Mouse (Mus musculus) kidney, embryonic 14.5 days (tissue): ENCODE data around the gene Cpt1c. TPM values are rescaled to one million over a fixed set of nuclear protein-coding genes. Genes with fewer than 3 reads are reported as not detected.
A peak's percentile ranks its signal among the peaks of the same experiment; 100 is the strongest.

Experiments used
- ATAC-seq: fragments of 200-750 bp; cut with Nextera tagmentation; 2 replicates; pipeline ENCODE4 v1.8.0; 2017; ENCODE audit warnings: moderate number of reproducible peaks, mild to moderate bottlenecking, moderate TSS enrichment, moderate library complexity; ENCODE audit not compliant: low FRiP score, low TSS enrichment
- H3K27ac ChIP-seq: fragments of 300-500 bp; sonication (generic); 2 replicates; pipeline ENCODE4 v1.5.1; 2014; ENCODE audit warnings: low read depth, mild to moderate bottlenecking, low read length, moderate library complexity, mixed read lengths
- H3K27me3 ChIP-seq: fragments of 300-500 bp; sonication (generic); 2 replicates; pipeline ENCODE4 v1.6.1; 2014; ENCODE audit warnings: mild to moderate bottlenecking, low read length; ENCODE audit not compliant: control insufficient read depth, insufficient read depth
- H3K36me3 ChIP-seq: fragments of 300-500 bp; sonication (generic); 2 replicates; pipeline ENCODE4 v1.6.1; 2014; ENCODE audit warnings: low read length, mixed read lengths; ENCODE audit not compliant: control insufficient read depth, insufficient read depth
- H3K4me1 ChIP-seq: fragments of 300-500 bp; sonication (generic); 2 replicates; pipeline ENCODE4 v1.6.1; 2014; ENCODE audit warnings: low read length, mixed read lengths; ENCODE audit not compliant: control insufficient read depth, insufficient read depth
- H3K4me2 ChIP-seq: fragments of 300-500 bp; sonication (generic); replicated peaks from 2 replicates; pipeline ENCODE4 v1.6.1; 2014; ENCODE audit warnings: low read depth, mild to moderate bottlenecking, low read length
- H3K4me3 ChIP-seq: fragments of 300-500 bp; sonication (generic); 2 replicates; pipeline ENCODE4 v1.5.1; 2014; ENCODE audit warnings: mild to moderate bottlenecking, low read length
- H3K9ac ChIP-seq: fragments of 300-500 bp; sonication (generic); 2 replicates; pipeline ENCODE4 v1.6.1; 2014; ENCODE audit warnings: low read depth, mild to moderate bottlenecking, low read length, moderate library complexity
- H3K9me3 ChIP-seq: fragments of 300-500 bp; sonication (generic); 2 replicates; pipeline ENCODE4 v1.6.1; 2016; ENCODE audit warnings: low read length; ENCODE audit not compliant: control insufficient read depth
- WGBS: fragments of 180-500 bp; shearing (Covaris S2); extraction: QIAGEN DNeasy Blood & Tissue Kit; methylation state at CpG from one replicate; pipeline ENCODE4 v1.1.7; 2014; 5-methylcytosine and 5-hydroxymethylcytosine counted together
- polyA plus RNA-seq: library from polyadenylated mRNA; unstranded; fragments of >200 nt; fragmentation: Nextera tagmentation; extraction: Ambion mirVana; gene quantifications from 2 replicates; pipeline ENCODE4 v1.2.1, GENCODE M21; 2014

The Cpt1c gene
- polyA plus RNA-seq, 1 experiment from 2014 or later = 19.2 TPM

DNA sequence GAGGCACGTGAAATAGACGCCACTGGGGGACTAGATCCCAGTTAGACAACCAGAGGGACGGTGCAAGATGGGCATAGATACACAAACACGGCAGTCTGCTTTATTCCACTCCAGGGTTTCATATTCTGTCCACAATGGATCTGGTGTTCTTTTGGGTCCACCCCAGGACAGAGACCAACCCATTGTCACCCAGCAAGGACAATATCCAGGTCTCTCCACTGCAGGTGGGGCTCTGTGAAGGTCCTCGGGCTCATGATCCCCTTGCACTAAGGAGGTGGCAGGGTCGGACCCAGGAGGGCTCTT lies 417 bp upstream of the Cpt1c start:
- Histone ChIP-seq H3K9ac (peak overlapping the region; percentile 25; the same call in 1 of the 2 replicates), H3K9me3 (no peaks in the 10 kb centered on the region), H3K4me2 (peak overlapping the region; percentile 49; the same call in 1 of the 2 replicates), H3K4me3 (peak overlapping the region; percentile 7; the same call in 1 of the 2 replicates), H3K36me3 (peaks cover 45% of the 10 kb centered on the region), H3K27ac (peak overlapping the region; percentile 59), H3K4me1 (peaks cover 14% of the 10 kb centered on the region; the same call in 1 of the 2 replicates), H3K27me3 (no peaks in the 10 kb centered on the region)
- no peak for ATAC-seq
- 22% methylated on average over 6 of the region's 6 CpGs for WGBS

DNA sequence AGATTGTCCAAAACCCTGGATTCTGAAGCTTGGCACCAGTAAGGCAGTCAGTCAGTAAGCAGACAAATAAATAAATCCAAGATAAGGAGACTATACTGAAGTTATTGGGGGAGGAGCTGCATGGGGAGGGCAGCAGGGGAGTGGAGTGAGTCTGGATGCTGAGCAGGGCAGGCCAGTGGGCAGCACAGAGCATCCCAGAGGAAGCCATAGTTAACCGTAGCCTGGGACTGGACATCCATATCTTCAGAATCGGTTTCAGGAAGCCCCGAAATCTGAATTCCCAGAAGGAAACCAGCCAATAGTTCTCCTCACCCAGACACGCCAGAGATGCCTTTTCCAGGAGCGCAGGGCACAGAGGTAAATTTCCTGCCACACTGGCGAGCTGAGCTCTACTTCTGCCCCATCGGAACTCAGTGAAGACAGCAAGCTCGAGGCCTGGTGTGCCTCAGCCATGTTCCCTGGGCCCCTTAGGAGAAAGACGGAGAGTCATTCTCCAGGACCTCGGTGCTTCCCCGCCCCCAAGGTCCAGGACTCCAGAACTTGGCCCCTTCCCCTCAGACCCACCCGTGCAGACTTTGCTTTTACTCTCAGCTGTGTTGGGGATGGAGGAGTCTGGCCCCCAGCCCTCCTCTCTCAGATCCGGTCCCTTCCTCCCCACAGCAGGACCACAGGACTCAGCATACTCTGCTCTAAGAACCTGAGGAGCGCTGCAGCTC lies 1.1 kb downstream of the Cpt1c start:
- Histone ChIP-seq H3K4me2 (peak overlapping the region; percentile 49), H3K27me3 (no peaks in the 10 kb centered on the region), H3K27ac (peak overlapping the region; percentile 24; the same call in 1 of the 2 replicates), H3K4me1 (peaks cover 19% of the 10 kb centered on the region), H3K9ac (peak overlapping the region; percentile 46), H3K36me3 (peaks cover 30% of the 10 kb centered on the region), H3K4me3 (peak overlapping the region; percentile 41), H3K9me3 (no peaks in the 10 kb centered on the region)
- 42% methylated on average over 14 of the region's 14 CpGs for WGBS
- no peak for ATAC-seq

DNA sequence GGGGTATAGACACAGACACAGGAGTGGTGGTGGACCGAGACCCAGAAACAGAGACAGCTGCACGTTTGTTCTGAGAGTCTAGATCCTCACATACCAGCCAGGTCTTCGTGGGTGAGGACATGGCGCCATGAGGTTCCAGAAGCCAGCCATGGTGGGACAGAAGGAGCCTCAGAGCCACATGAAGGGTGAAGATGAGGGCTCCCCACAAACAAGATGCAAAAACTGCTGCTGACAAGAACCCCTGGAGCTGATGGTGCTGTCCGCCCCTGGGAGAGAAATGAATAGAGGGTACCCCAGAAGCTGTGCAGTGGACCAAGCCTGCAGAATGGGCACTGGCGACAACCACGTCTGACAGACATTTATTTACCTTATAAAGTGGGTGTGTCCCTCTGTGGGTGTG lies 3.5 kb downstream of the Cpt1c start:
- 69% methylated on average over 7 of the region's 7 CpGs for WGBS
- peak overlapping the region; percentile 41 for H3K4me2 ChIP-seq

DNA sequence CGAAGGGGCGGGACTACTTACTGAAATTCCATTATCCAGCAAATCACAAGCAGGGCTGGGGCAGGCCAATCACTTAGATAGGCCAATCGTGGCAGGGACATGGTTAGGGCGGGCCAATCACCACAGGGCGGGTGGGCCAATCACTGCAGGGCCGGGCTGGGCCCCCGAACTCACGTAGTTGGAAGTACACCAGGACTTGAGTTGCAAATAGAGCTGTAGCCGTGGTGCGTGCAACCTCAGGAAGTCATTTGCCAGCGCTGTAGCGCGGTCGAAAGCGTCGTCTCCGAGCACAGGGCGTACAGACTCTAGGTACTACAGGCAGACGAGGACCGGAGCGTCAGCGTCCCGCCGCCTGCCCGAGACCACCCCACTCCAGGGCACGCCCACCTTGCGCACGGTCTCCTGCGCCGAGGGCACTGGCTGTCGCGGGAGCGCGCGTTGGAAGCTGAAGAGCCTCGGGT lies 4.4 kb downstream of the Cpt1c start:
- WGBS = under 1% methylated on average over 36 of the region's 36 CpGs
- Histone ChIP-seq H3K36me3 (peaks cover 9% of the 10 kb centered on the region), H3K4me2 (peak overlapping the region; percentile 41), H3K4me1 (peaks cover 19% of the 10 kb centered on the region), H3K27me3 (no peaks in the 10 kb centered on the region), H3K9ac (peak overlapping the region; percentile 63), H3K4me3 (peak overlapping the region; percentile 59), H3K27ac (peak overlapping the region; percentile 86), H3K9me3 (no peaks in the 10 kb centered on the region)
- ATAC-seq = peak; percentile 96

More for the DNA sequence above, 3.5 kb downstream of the Cpt1c start:
- Histone ChIP-seq H3K9ac (peak overlapping the region; percentile 63; the same call in 1 of the 2 replicates), H3K4me3 (peak overlapping the region; percentile 59), H3K9me3 (no peaks in the 10 kb centered on the region), H3K4me1 (peaks cover 19% of the 10 kb centered on the region), H3K27me3 (no peaks in the 10 kb centered on the region), H3K36me3 (peaks cover 9% of the 10 kb centered on the region; the same call in 1 of the 2 replicates), H3K27ac (no peak overlapping the region)
- no peak for ATAC-seq

DNA sequence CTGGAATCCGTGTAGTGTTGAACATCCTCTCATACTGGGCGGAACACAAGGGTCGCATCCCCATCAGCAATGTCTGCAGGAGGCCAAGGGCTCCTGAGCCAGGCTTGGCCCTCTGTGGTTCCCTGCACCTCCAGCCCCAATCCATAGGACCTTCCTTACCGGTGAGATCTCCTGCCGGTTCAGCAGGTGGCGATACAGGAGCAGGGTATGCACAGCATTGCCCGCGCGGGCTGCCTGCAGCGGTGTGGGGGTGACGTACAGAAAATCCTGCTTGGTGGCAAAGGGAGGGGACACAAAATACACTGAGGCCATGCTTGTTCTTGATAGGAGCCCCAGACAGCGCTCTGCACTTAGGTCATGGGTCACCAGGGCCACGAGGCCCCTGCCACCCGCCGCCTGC lies 8.0 kb downstream of the Cpt1c start:
- H3K36me3 ChIP-seq = peaks cover 27% of the 10 kb centered on the region
- 64% methylated on average over 15 of the region's 15 CpGs for WGBS

DNA sequence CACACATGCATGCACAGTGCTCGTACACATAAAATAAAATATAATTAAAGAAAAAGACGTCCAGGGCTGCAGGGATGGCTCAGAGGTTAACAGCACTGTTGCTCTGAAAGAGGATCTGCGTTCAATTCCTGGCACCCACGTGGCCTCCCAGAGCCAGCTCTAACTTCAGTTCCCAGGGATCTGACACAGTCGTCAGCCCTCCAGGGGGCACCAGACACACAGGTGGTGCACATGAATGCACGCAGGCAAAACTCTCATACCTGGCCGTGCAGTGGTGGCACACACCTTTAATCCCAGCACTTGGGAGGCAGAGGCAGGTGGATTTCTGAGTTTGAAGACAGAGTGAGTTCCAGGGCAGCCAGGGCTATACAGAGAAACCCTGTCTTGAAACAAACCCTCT lies 8.7 kb downstream of the Cpt1c start:
- H3K4me2 ChIP-seq = no peak overlapping the region
- peaks cover 27% of the 10 kb centered on the region for H3K36me3 ChIP-seq
- ATAC-seq = no peak
- H3K27ac ChIP-seq = no peak overlapping the region
- H3K9me3 ChIP-seq = no peaks in the 10 kb centered on the region
- H3K4me1 ChIP-seq = peaks cover 8% of the 10 kb centered on the region
- no peaks in the 10 kb centered on the region for H3K27me3 ChIP-seq
- no peak overlapping the region for H3K9ac ChIP-seq
- no peak overlapping the region for H3K4me3 ChIP-seq
- WGBS = 81% methylated on average over 7 of the region's 7 CpGs

More for the DNA sequence above, 8.0 kb downstream of the Cpt1c start:
- Histone ChIP-seq H3K4me3 (no peak overlapping the region), H3K9me3 (no peaks in the 10 kb centered on the region), H3K27me3 (no peaks in the 10 kb centered on the region), H3K9ac (no peak overlapping the region), H3K27ac (no peak overlapping the region), H3K4me2 (no peak overlapping the region), H3K4me1 (peaks cover 13% of the 10 kb centered on the region)
- ATAC-seq = no peak

DNA sequence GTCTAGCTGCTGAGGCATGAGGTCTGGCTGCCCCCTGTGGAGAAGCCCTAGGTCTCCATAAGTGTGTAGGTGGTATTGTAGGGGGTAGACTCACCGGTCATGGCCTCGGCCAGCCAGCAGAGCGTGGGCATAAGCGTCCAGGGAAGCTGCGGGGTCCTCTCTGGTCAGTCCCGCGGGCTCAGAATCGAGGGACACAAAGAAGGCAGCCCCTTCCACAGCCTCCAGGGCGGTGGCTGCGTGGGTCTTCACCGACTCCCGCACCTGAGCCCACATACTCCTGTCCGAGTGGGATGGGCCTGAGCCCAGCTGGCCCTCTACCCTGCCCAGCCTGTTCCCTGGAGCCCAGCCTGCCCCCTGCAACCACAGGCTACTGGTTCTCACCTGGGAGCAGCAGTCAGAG lies 9.7 kb downstream of the Cpt1c start:
- ATAC-seq = no peak

DNA sequence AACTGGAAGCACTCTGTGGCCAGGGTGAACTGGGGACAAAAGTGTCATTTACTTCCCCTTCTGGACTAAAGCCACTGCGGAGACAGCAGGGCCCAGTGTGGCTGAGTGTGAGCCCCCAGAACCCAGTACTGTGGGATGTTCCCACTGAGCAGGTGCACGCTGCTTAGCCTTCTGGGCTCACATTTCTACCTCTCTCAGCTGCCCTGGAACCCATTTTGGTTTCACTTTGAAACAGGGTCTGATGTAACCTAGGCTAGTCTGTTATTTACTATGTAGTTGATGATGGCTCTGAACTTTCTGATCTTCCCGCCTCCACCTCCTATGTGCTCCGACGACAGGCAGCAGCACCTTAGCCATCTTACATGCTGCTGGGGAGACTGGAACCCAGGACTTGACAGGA lies 11.8 kb downstream of the Cpt1c start:
- Histone ChIP-seq H3K27ac (no peak overlapping the region), H3K27me3 (no peaks in the 10 kb centered on the region), H3K36me3 (peaks cover 26% of the 10 kb centered on the region), H3K9ac (no peak overlapping the region), H3K9me3 (no peaks in the 10 kb centered on the region), H3K4me3 (no peak overlapping the region), H3K4me1 (no peaks in the 10 kb centered on the region), H3K4me2 (no peak overlapping the region)
- 95% methylated on average over 5 of the region's 5 CpGs for WGBS
- no peak for ATAC-seq

More for the DNA sequence above, 9.7 kb downstream of the Cpt1c start:
- Histone ChIP-seq H3K9ac (no peak overlapping the region), H3K27me3 (no peaks in the 10 kb centered on the region), H3K4me2 (no peak overlapping the region), H3K36me3 (peaks cover 27% of the 10 kb centered on the region), H3K27ac (no peak overlapping the region), H3K9me3 (no peaks in the 10 kb centered on the region), H3K4me1 (peaks cover 5% of the 10 kb centered on the region; the same call in 1 of the 2 replicates), H3K4me3 (no peak overlapping the region)
- 95% methylated on average over 13 of the region's 13 CpGs for WGBS

DNA sequence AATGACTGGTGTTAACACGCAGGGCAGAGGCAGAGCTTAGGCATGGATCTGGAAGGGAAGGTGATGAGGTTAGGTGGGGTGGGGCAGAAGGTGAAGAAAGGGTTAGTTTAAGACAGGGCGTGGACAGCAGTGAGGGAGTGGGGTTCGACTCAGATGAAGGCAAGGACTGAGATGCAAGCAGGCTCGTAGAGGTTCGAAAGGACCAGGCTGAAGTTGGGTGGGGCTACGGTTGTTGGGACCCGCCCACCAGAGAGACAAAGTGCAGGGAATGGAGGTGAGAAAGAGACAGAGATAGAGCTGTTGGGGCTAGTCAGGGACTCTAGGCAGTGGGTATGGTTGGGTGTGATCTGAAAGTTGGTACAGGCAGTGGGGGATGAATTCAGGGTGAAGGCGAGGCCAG lies 12.3 kb downstream of the Cpt1c start:
- Histone ChIP-seq H3K9me3 (no peaks in the 10 kb centered on the region), H3K9ac (no peak overlapping the region), H3K4me2 (no peak overlapping the region), H3K27me3 (no peaks in the 10 kb centered on the region), H3K36me3 (peaks cover 24% of the 10 kb centered on the region), H3K27ac (no peak overlapping the region), H3K4me3 (no peak overlapping the region), H3K4me1 (no peaks in the 10 kb centered on the region)
- no peak for ATAC-seq
- 68% methylated on average over 8 of the region's 8 CpGs for WGBS
